Mouse (Mus musculus) embryo, embryonic 9.5 days (tissue): Measurements from ENCODE around the gene Exoc1.

ENCODE experiments used
- DNase-seq: peaks from one replicate; pipeline ENCODE4 v3.0.0-alpha.2; 2017; ENCODE audit errors: extremely low spot score

The Exoc1 gene

DNA sequence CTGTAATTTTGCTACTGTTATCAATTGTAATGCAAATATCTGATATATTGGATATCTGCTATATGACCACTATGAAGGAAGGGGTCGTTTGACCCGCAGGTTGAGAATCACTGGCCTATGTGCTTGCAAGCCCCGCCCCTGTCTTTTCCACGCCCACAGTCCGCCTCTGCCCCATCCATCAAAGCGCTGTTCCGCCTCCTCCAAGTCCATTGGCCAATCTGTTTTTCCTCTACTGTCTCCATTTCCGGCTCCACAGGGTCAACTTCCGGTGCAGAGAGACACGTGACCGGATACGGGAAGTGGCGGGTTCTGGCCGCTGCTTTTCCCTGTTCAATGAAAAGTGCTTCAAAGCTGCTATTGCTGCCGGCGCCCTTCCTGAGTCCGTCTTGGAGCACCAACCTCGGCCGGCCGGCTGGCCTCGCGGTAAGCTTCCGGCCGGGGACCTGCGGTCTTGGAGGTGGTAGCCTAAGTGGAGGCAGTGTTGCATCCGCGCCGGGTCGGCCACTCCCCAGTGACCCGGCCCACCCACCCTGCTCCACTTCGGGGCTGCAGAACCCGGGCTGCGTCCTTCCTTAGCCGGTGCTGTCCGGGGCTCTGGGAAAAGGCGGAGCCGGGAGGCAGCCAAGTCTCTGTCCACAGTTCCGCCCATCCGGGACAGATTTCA lies at the start of gene Exoc1:
TSS of gene Exoc1 (plus strand) at position 272 of the 664 bp plus-strand sequence.
- peak; percentile 95 for DNase-seq

- DNase-seq = no peak
Measured at GRCm38 (mm10) chr5:76483811-76484210, 45.3 kb upstream of the Exoc1 start, which contains the start of gene Gm7271. Gm7271 (plus strand) TSS chr5:76484040.

DNA sequence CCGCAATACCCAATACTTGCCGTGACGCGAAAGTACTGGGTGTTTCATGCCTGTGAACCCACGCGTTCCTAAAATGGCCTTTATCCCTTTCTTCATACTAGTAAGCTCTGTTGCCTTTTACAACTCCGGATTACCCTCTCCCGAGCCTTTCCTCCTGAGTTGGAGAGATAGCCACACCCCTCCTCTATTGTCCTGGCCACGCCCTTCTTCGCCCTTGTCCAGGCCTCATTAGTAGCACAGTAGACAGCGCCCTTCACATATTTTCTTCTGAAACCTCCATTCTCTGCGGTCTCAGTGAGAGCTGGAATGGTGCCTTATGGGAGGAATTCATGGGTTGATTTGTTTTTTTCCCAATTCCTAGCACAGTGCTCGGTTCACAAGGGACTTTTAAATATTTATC lies 34.0 kb upstream of the Exoc1 start:
- DNase-seq = no peak

DNA sequence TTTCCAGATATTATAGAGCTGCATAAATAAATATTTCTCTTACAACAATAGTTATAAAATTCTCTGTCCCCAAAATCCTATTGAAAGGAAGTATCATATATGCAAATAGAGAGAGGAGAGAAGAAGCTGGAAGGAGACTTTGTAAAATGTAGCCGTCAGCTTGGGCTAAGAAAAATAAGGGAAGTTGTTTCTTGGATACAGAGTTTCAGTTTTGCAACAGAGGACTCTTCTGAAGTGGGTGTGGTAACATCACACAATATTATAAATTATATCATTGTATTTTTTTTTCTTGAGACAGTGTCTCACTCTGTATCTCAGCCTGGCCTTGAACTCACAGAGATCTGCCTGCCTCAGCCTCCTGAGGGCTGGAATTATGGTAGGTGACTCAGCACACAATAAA lies 6.7 kb upstream of the Exoc1 start:
- no peak for DNase-seq

DNA sequence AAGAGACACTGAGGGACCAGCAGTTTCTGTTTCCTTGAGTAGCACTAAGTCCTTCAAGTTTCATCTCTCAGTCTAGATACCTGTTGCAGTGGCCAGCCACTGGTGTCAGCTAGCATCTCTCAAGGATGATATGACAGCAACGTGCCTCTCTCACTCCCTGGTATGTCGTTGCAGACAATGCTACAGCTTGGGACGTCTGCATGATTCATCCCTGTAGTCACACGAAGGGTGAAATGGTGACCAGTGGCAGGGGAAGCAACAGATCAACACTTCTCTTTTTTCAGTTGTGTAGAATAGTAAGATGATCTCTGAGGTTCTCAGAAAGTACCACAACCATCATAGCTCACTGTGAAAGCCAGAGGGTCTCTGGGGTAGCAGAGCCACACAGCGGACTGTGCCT lies 4.5 kb upstream of the Exoc1 start:
- DNase-seq = no peak

DNA sequence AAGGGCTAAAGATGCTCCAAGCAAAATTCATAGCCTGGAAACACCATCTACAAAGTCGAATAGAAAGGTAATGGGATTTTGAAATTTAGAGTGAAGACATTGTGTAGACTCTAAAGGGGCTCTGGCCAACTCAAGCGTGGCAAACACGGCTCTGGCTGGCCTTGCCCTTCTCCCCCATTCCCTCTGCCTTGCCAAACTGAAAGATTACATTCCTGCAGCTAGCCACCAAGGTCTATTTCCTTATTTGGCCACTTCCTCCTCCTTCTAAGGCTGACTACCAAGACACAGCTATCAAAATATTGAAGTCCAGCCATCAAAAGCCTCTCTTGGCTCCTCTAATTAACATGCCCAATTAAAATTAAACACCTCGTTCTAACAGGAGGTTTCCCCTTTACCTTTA lies 4.0 kb upstream of the Exoc1 start:
- no peak for DNase-seq

DNA sequence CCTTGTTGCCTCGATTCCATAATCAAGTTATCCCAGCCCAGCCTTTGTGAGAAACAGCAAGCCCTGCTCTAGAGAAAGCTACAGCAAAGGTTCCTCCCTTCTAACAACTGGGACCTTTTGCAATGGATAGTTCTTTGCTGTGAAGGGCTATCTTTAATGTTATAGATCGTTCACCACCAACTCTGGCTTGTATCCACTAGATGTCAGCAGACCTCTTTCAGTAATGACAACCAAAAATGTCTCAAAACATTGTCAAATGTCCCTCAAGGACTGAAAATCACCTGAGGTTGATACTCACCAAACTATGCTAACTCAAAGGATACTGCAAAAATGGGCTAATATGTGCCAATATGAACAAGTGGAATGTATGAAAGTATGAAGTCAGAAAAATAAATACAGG lies 3.3 kb upstream of the Exoc1 start:
- no peak for DNase-seq

DNA sequence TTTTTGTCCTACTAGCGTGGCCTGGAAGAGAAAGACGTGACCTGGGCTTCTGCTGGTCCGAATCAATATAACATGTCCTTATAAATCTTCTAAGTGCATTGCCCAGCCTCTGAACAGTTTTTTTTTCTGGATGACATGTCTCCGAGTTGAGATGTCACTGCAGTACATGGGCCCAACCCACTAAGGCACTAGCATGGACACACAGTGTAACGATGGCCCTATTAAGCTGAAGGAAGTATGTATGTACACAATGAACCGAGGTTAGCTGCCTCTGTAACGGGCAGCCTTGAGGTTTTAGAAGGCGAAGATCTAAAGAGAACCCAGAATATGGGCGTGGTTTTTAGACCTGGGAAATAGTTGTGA lies 574 bp downstream of the Exoc1 start:
- no peak for DNase-seq

DNA sequence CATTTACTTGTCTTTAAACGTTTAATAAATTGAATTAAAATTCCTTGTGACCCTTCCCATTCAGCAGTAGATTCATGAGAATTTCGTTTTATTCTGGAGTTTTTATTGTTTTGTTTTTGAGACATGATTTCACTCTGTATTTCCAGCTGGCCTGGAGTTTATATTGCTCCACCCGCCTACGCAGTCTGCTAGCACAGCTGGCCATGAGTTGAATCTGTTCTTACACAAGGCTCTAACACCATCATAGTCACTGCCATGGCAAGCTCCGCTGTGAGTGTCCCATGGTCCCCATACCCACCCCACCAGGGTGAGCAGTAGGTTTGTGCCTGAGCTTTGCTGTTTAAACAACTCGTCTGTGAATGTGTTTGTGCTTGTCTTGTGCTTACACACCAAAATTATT lies 4.1 kb downstream of the Exoc1 start:
- DNase-seq = no peak

- no peak for DNase-seq
Measured at GRCm38 (mm10) chr5:76536231-76536630, 7.1 kb downstream of the Exoc1 start.

GRCm38 (mm10) chr5:76537578-76537977 lies 8.5 kb downstream of the Exoc1 start:
- DNase-seq = no peak

DNA sequence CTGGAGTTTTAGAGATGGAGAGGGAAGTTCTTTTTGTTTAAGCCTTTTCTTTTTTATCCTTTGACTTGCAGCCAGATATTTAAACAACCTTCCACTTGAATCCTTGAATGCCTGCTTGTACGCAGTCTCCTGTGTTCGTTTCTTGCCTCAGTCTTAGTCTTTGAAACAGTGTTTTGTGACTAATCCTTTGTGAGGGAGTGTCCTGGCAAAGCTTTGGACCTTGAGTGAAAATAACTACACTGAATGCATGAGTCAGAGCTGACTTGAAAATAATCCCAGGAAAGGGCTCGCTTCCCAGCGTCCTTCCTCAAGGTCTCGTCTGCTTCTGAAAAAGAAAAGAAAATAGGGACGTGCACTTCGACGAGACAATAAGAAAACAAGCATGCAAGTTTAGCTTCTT lies 11.1 kb downstream of the Exoc1 start:
- DNase-seq = no peak

GRCm38 (mm10) chr5:76540842-76541241 lies 11.7 kb downstream of the Exoc1 start:
- no peak for DNase-seq

DNA sequence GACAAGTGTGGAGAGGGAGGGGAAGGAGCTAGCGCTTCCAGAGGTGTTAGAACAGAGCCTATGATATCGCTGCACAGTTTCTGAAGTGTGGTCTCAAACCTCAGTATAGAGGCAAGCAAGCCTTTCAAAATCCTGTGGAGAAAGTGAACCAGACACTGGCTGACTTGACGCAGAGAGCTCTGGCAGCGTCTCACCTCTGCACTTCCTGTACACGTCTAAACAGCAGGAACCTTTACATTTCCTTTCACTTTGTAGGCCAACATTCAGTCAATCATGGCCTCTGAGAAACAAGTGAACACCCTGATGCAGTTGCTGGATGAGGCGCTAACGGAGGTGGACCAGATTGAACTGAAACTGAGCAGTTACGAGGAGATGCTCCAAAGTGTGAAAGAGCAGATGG lies 14.1 kb downstream of the Exoc1 start:
- no peak for DNase-seq

DNA sequence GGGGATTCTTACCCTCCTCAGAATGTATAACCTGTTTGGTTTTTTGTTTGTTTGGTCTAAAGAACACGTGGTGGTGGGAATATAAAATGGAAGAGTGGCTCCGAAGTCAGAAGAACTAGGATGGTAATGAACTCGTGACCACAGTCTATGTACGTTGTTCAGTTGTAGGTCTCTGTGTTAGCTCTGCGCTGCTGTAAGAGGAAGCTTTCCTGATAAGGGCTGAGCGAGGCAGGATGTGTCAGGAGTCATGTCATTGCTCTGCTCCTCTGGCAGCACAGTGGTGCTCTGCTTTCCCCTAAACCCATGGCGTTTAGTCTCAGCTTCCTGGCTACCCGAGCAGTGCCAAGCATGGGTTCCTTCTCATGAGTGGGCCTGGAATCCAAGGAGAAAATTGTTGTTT lies 21.3 kb downstream of the Exoc1 start:
- DNase-seq = no peak

DNA sequence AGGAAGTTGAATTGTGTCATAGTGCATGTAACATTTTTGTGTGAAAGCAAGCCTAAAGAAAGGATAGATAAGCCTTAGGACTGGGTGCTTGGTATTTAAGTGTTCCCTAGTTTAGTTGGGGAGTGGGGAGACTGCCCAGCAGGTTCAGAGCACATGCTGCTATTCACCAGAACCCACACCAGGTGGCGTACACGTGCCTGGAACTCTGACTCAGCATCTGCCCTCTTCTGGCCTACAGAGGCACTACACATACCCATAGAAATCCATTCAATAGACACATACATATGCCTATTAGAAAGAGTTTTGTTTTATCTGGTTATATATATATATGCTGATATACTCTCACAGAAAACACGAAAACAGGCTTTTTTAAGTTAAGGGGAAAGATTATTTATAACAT lies 36.2 kb downstream of the Exoc1 start:
- peak; percentile 56 for DNase-seq

- no peak for DNase-seq
Measured at GRCm38 (mm10) chr5:76574251-76574650, 45.1 kb downstream of the Exoc1 start.

DNA sequence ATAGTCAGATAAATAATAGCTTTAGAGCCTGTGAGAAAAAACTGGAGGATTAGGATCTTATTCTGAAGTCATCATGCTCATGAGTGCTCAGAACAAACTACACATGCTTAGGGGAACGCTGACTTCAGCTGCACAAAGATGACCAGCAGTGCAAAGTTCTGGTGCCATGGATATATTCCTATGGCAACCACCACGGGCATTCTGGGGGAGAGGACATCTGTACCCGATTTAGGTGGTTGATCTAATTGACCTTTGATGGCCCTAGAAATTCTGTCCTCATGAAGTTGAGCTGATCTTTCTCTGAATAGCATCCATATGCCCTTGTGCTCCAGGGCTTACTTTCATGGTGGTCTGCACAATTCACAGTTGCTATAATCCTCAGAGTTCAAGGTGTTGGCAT lies 47.9 kb downstream of the Exoc1 start:
- DNase-seq = no peak

DNA sequence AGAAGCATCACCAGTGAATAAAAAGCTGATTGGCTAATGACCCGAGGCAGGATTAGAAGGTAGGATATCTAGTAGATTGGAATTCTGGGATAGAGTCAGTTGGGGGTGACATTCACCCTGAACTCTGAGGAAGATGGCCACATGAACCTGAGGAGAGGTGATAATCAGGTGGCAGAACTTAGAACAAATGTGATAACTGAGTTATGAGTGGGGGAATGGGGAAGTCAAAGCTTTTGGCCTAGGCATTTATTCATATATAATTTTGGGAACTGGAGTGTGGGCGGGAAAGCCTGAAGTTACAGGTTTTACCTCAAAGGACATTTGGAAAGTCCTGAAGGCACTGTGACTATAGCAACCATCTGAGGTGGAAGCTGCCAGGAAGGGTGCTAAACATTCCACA lies 56.3 kb downstream of the Exoc1 start:
- DNase-seq = no peak

- peak; percentile 89 for DNase-seq
Measured at GRCm38 (mm10) chr5:76588551-76589283, 59.6 kb downstream of the Exoc1 start, which contains the start of gene Cep135. Cep135 (plus strand) TSS chr5:76588698.

DNA sequence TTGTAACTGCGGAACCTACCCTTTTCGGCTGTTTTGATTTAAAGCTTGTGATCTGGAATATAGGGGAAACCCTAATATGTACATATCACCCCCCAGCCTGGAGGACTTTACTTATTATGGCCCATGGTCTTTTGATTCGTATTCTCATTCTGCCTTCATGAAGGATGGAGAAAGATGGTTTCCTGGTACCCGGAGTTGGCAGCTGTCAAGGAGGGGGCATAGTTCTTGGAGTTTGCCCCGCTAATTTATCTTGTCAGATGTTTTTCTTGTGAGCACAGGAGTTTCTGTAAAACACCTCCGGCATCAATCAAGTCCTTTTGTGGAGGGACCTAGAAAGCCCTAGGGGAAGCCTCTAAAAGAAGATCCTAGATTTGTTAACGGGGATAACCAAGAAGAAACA lies 60.2 kb downstream of the Exoc1 start:
- DNase-seq = no peak

DNA sequence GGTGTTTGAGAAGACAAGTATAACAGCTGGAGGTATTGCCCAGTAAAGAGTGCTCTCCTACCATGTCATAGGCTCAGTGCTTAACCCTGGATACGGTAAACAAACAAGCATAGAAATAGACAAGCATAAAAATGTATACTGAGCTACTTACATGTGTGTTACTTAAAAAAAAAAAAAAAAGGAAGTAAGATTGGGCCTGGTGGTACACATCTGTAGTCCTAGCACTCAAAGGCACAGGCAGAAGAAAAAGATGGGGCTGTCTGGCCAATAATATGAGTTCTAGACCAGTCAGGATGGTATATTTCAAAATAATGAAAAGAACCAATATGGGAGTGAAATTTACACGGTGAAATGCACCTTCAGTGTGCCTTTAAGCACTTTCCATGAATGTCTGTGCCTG lies 60.9 kb downstream of the Exoc1 start:
- DNase-seq = no peak

- no peak for DNase-seq
Measured at GRCm38 (mm10) chr5:76591885-76592284, 62.8 kb downstream of the Exoc1 start.
